Mouse (Mus musculus) neural tube, postnatal 0 days (tissue): ENCODE data around the gene Hand1. TPM values are rescaled to one million over a fixed set of nuclear protein-coding genes. Genes with fewer than 3 reads are reported as not detected.

ENCODE experiments used
- polyA plus RNA-seq: library from polyadenylated mRNA; unstranded; fragments of >200 nt; fragmentation: Nextera tagmentation; extraction: Ambion mirVana; gene quantifications from 2 replicates; pipeline ENCODE4 v1.2.1, GENCODE M21; 2015

Hand1 gene
- not detected in 2 replicates for polyA plus RNA-seq

DNA sequence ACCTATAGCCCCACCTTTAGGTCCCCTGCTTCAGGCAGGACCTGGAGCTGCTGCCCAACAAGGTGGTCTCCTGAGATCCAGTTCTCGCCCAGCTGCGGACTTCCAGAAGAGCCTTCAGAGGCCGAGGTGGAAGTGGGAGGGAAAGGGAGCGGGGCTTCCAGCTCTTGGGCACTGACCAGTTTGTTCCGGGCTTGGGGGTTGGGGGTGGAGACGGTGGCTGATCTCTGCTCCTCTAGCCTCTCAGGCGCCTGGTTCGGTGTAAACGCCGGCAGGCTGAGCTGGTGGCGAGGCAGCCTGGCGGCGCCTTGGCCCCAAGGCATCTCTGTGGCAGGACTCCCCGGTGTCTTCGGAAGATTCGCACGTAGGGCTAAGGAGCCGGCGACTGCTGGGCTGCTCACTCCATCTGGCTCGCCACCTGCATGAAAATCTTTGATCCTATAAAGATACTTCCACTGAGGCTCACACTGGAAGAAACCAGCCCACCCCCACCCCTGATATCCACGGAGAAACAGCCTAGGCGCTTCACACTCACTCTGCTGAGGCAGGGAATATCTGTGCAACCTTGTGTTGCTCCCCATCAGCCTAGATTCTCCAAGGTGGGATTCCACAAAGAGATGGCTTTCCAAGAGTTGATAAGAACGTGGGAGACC lies at the start of gene Hand1:
Gene Hand1 (minus strand): TSS at position 267 of the 650 bp plus-strand sequence.

GRCm38 (mm10) chr11:57800971-57801765 lies 31.4 kb downstream of the Hand1 start, which contains the start of gene Sap30l:
TSS of gene Sap30l (plus strand) at chr11:57801637.

Other genes with a start within 250 kb of the Hand1 start
- gene Galnt10, start 187.4 kb downstream of the Hand1 start, polyA plus RNA-seq, result 9.5 and 10.1 TPM in 2 replicates
- gene Sap30l, start 31.2 kb downstream of the Hand1 start, polyA plus RNA-seq, result 16.1 and 19.7 TPM in 2 replicates
- 20.9 and 21.9 TPM in 2 replicates for gene Larp1, start 176.2 kb upstream of the Hand1 start, polyA plus RNA-seq